In genomic region chr11:57827915-57828545, GRCm38 (mm10) we compare ENCODE assay signal across 8 mouse cellular contexts. TPM values are rescaled to one million over a fixed set of nuclear protein-coding genes. Genes with fewer than 3 reads are reported as not detected.
DNase-seq lines count a peak whose midpoint lies in the region; ATAC-seq and TF ChIP-seq lines count a peak whose summit lies in the region.

No protein-coding gene starts in this region.

- H3K4me3 ChIP-seq in lung, embryonic 14.5 days (ENCODE audit: low read depth, low read length), result peak overlapping the region; percentile 32
- peak overlapping the region; percentile 31 for H3K4me3 ChIP-seq in embryonic facial prominence, embryonic 14.5 days (ENCODE audit: low read depth, low read length)
- peak overlapping the region; percentile 21 for H3K4me3 ChIP-seq in hindbrain, postnatal 0 days (ENCODE audit: low read length)
- H3K4me3 ChIP-seq in midbrain, embryonic 12.5 days, result peak overlapping the region; percentile 28

- no peaks in the 10 kb centered on the region for H3K9me3 ChIP-seq in lung, embryonic 14.5 days (ENCODE audit: low read depth, low read length)
- H3K9me3 ChIP-seq in embryonic facial prominence, embryonic 14.5 days (ENCODE audit: control insufficient read depth, low read length), result no peaks in the 10 kb centered on the region
- H3K9me3 ChIP-seq in hindbrain, postnatal 0 days (ENCODE audit: low read length), result no peaks in the 10 kb centered on the region
- H3K9me3 ChIP-seq in midbrain, embryonic 12.5 days, result no peaks in the 10 kb centered on the region

- no peak overlapping the region for H3K27ac ChIP-seq in lung, embryonic 14.5 days (ENCODE audit: low read depth)
- no peak overlapping the region for H3K27ac ChIP-seq in embryonic facial prominence, embryonic 14.5 days (replicated peaks; ENCODE audit: low read depth, low read length)
- no peak overlapping the region for H3K27ac ChIP-seq in hindbrain, postnatal 0 days
- no peak overlapping the region for H3K27ac ChIP-seq in midbrain, embryonic 12.5 days (replicated peaks)

- peak; percentile 41 for DNase-seq in lung, embryonic 14.5 days
- DNase-seq in lung, postnatal 25 days (ENCODE audit: low spot score), result no peak
- DNase-seq in embryonic facial prominence, embryonic 14.5 days (ENCODE audit: low spot score), result no peak
- no peak for DNase-seq in hindbrain, postnatal 0 days (ENCODE audit: low spot score)
- no peak for DNase-seq in gastrocnemius, postnatal 36 days
- no peak for DNase-seq in spleen, postnatal 4 days (ENCODE audit: low spot score in 2 of 2)

- H3K27me3 ChIP-seq in lung, embryonic 14.5 days (ENCODE audit: insufficient read depth, low read length), result peaks cover 88% of the 10 kb centered on the region
- H3K27me3 ChIP-seq in embryonic facial prominence, embryonic 14.5 days (replicated peaks; ENCODE audit: control insufficient read depth, insufficient read depth, low read length), result peaks cover 91% of the 10 kb centered on the region
- H3K27me3 ChIP-seq in hindbrain, postnatal 0 days (ENCODE audit: insufficient read depth, low read length), result peaks cover 71% of the 10 kb centered on the region
- peaks cover 91% of the 10 kb centered on the region for H3K27me3 ChIP-seq in midbrain, embryonic 12.5 days

- H3K4me1 ChIP-seq in lung, embryonic 14.5 days (ENCODE audit: insufficient read depth), result 0 out of 2 replicates have a peak, but pooled peaks cover 5% of the 10 kb centered on the region
- H3K4me1 ChIP-seq in embryonic facial prominence, embryonic 14.5 days (ENCODE audit: control insufficient read depth, insufficient read depth, low read length), result peaks cover 5% of the 10 kb centered on the region
- no peaks in the 10 kb centered on the region for H3K4me1 ChIP-seq in hindbrain, postnatal 0 days (ENCODE audit: insufficient read depth, low read length)
- H3K4me1 ChIP-seq in midbrain, embryonic 12.5 days, result peaks cover 28% of the 10 kb centered on the region

- H3K4me2 ChIP-seq in lung, embryonic 14.5 days, result peak overlapping the region; percentile 60
- H3K4me2 ChIP-seq in embryonic facial prominence, embryonic 14.5 days (ENCODE audit: low read depth, low read length), result peak overlapping the region; percentile 56
- H3K4me2 ChIP-seq in hindbrain, postnatal 0 days (ENCODE audit: low read depth, low read length), result peak overlapping the region; percentile 41
- H3K4me2 ChIP-seq in midbrain, embryonic 12.5 days (replicated peaks), result peak overlapping the region; percentile 47

- ATAC-seq in lung, embryonic 14.5 days (ENCODE audit: insufficient read depth), result no peak
- ATAC-seq in embryonic facial prominence, embryonic 14.5 days (ENCODE audit: low read depth), result no peak
- no peak for ATAC-seq in hindbrain, postnatal 0 days
- ATAC-seq in midbrain, embryonic 12.5 days (ENCODE audit: low FRiP score, low read depth), result no peak
- no peak for ATAC-seq in activated CD4-positive, CD25-positive, alpha-beta regulatory T cell, adult 4 months

- intact Hi-C loops in gastrocnemius, postnatal 36 days (cut with DNase I), result no loop called here

- peak overlapping the region; percentile 34; the same call in 1 of the 2 replicates for H3K9ac ChIP-seq in lung, embryonic 14.5 days
- peak overlapping the region; percentile 46 for H3K9ac ChIP-seq in embryonic facial prominence, embryonic 14.5 days (ENCODE audit: low read depth, low read length)
- no peak overlapping the region for H3K9ac ChIP-seq in hindbrain, postnatal 0 days (replicated peaks; ENCODE audit: low read length)
- no peak overlapping the region for H3K9ac ChIP-seq in midbrain, embryonic 12.5 days (replicated peaks)

- no peak for TF ChIP-seq CTCF in lung, embryonic 14.5 days (IDR thresholded peaks at IDR 0.05; ENCODE audit: low read depth)
- TF ChIP-seq CTCF in hindbrain, postnatal 0 days (IDR thresholded peaks at IDR 0.05; ENCODE audit: low read depth), result no peak

- WGBS in lung, embryonic 14.5 days, result under 1% methylated on average over 33 of the region's 33 CpGs
- under 1% methylated on average over 32 of the region's 33 CpGs for WGBS in embryonic facial prominence, embryonic 14.5 days
- WGBS in hindbrain, postnatal 0 days, result under 1% methylated on average over 33 of the region's 33 CpGs
- WGBS in midbrain, embryonic 12.5 days, result under 1% methylated on average over 33 of the region's 33 CpGs

- H3K36me3 ChIP-seq in lung, embryonic 14.5 days (ENCODE audit: insufficient read depth), result no peaks in the 10 kb centered on the region
- H3K36me3 ChIP-seq in embryonic facial prominence, embryonic 14.5 days (ENCODE audit: control insufficient read depth, insufficient read depth, low read length), result no peaks in the 10 kb centered on the region
- no peaks in the 10 kb centered on the region for H3K36me3 ChIP-seq in hindbrain, postnatal 0 days (ENCODE audit: insufficient read depth, low read length)
- no peaks in the 10 kb centered on the region for H3K36me3 ChIP-seq in midbrain, embryonic 12.5 days

RNA-seq across cellular contexts. Expression of gene Hand1, which starts 4.6 kb away (rescaled TPM):
- not detected in 2 replicates for polyA plus RNA-seq in lung, embryonic 14.5 days (2014; fragmentation: Nextera tagmentation; extraction: Ambion mirVana)
- 1.6 and 1.7 TPM in 2 replicates for polyA plus RNA-seq in embryonic facial prominence, embryonic 14.5 days (2014; fragmentation: Nextera tagmentation; extraction: Ambion mirVana)
- total RNA-seq in hindbrain, postnatal 0 days (2014; rRNA removed), result not detected in 2 replicates
- polyA plus RNA-seq in hindbrain, postnatal 0 days (2015; fragmentation: Nextera tagmentation; extraction: Ambion mirVana), result not detected in 2 replicates
- polyA plus RNA-seq in midbrain, embryonic 12.5 days (2016; fragmentation: Nextera tagmentation; extraction: Ambion mirVana), result not detected in 2 replicates
- total RNA-seq in gastrocnemius, postnatal 36 days (2021), result not detected
- not detected for polyA plus RNA-seq in activated CD4-positive, CD25-positive, alpha-beta regulatory T cell, adult 4 months (2017; shearing (Covaris generic))

RNA-seq across cellular contexts. Expression of gene Sap30l, which starts 26.6 kb away (rescaled TPM):
- 15.9 and 16.7 TPM in 2 replicates for polyA plus RNA-seq in lung, embryonic 14.5 days (2014; fragmentation: Nextera tagmentation; extraction: Ambion mirVana)
- polyA plus RNA-seq in embryonic facial prominence, embryonic 14.5 days (2014; fragmentation: Nextera tagmentation; extraction: Ambion mirVana), result 14.2 and 16.3 TPM in 2 replicates
- 25.3 and 31.0 TPM in 2 replicates for total RNA-seq in hindbrain, postnatal 0 days (2014; rRNA removed)
- 10.7 and 12.4 TPM in 2 replicates for polyA plus RNA-seq in hindbrain, postnatal 0 days (2015; fragmentation: Nextera tagmentation; extraction: Ambion mirVana)
- polyA plus RNA-seq in midbrain, embryonic 12.5 days (2016; fragmentation: Nextera tagmentation; extraction: Ambion mirVana), result 16.7 and 20.2 TPM in 2 replicates
- 10 to 100 TPM; 36.8 to 37.0 TPM for total RNA-seq in gastrocnemius, postnatal 36 days (2021)
- polyA plus RNA-seq in activated CD4-positive, CD25-positive, alpha-beta regulatory T cell, adult 4 months (2017; shearing (Covaris generic)), result 1 to 10 TPM; 5.4 to 7.7 TPM

Comparison
In these comparisons a context has a peak if more than half of its experiments do, and no peak if none do; other contexts are left out.
1. H3K9ac ChIP-seq: peak in lung, embryonic 14.5 days (single experiment) and embryonic facial prominence, embryonic 14.5 days (single experiment); none in hindbrain, postnatal 0 days (single experiment) and midbrain, embryonic 12.5 days (single experiment).
2. Peak in every context shown above with its lines, with median percentiles within 50 percentile points of each other: H3K4me2 ChIP-seq and H3K4me3 ChIP-seq.